Mouse (Mus musculus) cerebellum, adult 2 months (tissue): Measurements from ENCODE around the gene Enpp4.

ENCODE experiments used
- CTCF ChIP-seq: fragments of 200-500 bp; IDR thresholded peaks from 2 replicates; pipeline ENCODE4 v1.5.1; 2011; ENCODE audit warnings: low read depth, mild to moderate bottlenecking, control low read depth, low read length, moderate library complexity, borderline replicate concordance; ENCODE audit not compliant: insufficient read depth
- POLR2A ChIP-seq: fragments of 200-500 bp; IDR thresholded peaks from 2 replicates; pipeline ENCODE4 v1.6.1; 2011; ENCODE audit warnings: low read length, control low read depth, borderline replicate concordance; ENCODE audit not compliant: insufficient read depth

- TF ChIP-seq CTCF (no peak), POLR2A (no peak)
These were observed 52.2 kb downstream of the Enpp4 start for GRCm38 (mm10) chr17:44053427-44053826.
